Mouse (Mus musculus) kidney, adult 2 months (tissue): Measurements from ENCODE around the gene Sptb.

ENCODE experiments used
- CTCF ChIP-seq: fragments of 200-500 bp; conservative IDR thresholded peaks from 2 replicates; pipeline ENCODE4 v1.5.1; 2011; ENCODE audit warnings: low read depth, mild to moderate bottlenecking, control low read depth, low read length, moderate library complexity, mixed read lengths; ENCODE audit not compliant: insufficient read depth, insufficient read length
- POLR2A ChIP-seq: fragments of 200-500 bp; IDR thresholded peaks from one replicate; pipeline ENCODE4 v1.6.1; 2011; ENCODE audit warnings: low read depth, low read length, control low read depth

DNA sequence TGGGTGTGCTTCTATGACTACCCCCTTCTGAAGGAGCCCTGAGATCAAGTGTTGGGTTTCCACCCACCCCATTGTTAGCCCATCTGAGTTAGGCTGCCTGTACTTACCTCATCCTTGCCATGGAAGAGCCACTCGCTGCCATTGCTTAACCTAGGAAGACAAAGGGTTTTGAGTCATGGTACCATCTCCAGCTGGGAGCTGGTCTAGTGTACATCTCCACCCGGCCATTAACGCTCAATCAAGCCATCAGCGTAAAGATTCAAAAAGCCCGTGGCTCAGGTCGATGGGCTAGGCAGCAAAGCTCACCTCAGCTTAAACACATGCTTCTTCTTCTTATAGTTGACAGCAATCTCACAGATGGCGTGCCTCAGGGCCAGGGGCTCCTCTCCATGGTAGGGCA is 126.9 kb downstream of the Sptb start:
- TF ChIP-seq CTCF (no peak), POLR2A (no peak)
